Mouse (Mus musculus): Measurements from ENCODE around the gene Pgrmc2. TPM values are rescaled to one million over a fixed set of nuclear protein-coding genes. Genes with fewer than 3 reads are reported as not detected.

The Pgrmc2 gene
- polyA plus RNA-seq, 1 experiment = 58.1 TPM

GRCm38 (mm10) chr3:41100157-41100556 is 17.3 kb upstream of the Pgrmc2 start:
- no peak for TF ChIP-seq MAX (IDR thresholded peaks at IDR 0.05; ENCODE audit: low read depth)
- TF ChIP-seq USF1 (IDR thresholded peaks at IDR 0.05; ENCODE audit: low read depth) = no peak
- no peak for TF ChIP-seq E2F4 (IDR thresholded peaks at IDR 0.05; ENCODE audit: insufficient read depth)
- no peak for TF ChIP-seq MYOD1 (IDR thresholded peaks at IDR 0.05; ENCODE audit: control insufficient read depth in 1 of 3, insufficient read length in 2 of 3, low read depth in 2 of 3)
- TF ChIP-seq MYOG (IDR thresholded peaks at IDR 0.05; ENCODE audit: control insufficient read depth in 1 of 3, insufficient read depth in 1 of 3, insufficient read length in 2 of 3, low read depth in 2 of 3) = no peak
- no peak for TF ChIP-seq CEBPB (IDR thresholded peaks at IDR 0.05; ENCODE audit: insufficient read depth, poor library complexity, severe bottlenecking)
- TF ChIP-seq TCF3 (IDR thresholded peaks at IDR 0.05; ENCODE audit: insufficient read length, low read depth) = no peak
- TF ChIP-seq POLR2AphosphoS2 (IDR thresholded peaks at IDR 0.05; ENCODE audit: insufficient read length, low read depth) = no peak
- TF ChIP-seq TCF12 (IDR thresholded peaks at IDR 0.05; ENCODE audit: insufficient read depth, poor library complexity, severe bottlenecking) = no peak
- TF ChIP-seq REST (IDR thresholded peaks at IDR 0.05; ENCODE audit: insufficient read depth, insufficient read length) = no peak
- TF ChIP-seq POLR2A (IDR thresholded peaks at IDR 0.05; ENCODE audit: insufficient read length, low read depth) = no peak
- TF ChIP-seq SRF (IDR thresholded peaks at IDR 0.05; ENCODE audit: control insufficient read depth, insufficient read length, low read depth) = no peak
- peaks cover 6% of the 10 kb centered on the region for H3K27me3 ChIP-seq (ENCODE audit: control insufficient read depth, insufficient read depth, insufficient read length)
- H3K4me2 ChIP-seq (ENCODE audit: low read depth) = no peak overlapping the region
- no peak overlapping the region for H3K4me3 ChIP-seq
- no peak overlapping the region for H3ac ChIP-seq (ENCODE audit: control insufficient read depth, insufficient read length)
- H3K79me2 ChIP-seq (ENCODE audit: control insufficient read depth, insufficient read depth) = no peaks in the 10 kb centered on the region
- H3K36me3 ChIP-seq (ENCODE audit: control insufficient read depth, insufficient read depth) = no peaks in the 10 kb centered on the region

GRCm38 (mm10) chr3:41099672-41100071 is 16.8 kb upstream of the Pgrmc2 start:
- no peak overlapping the region for H3K4me3 ChIP-seq
- peaks cover 6% of the 10 kb centered on the region for H3K27me3 ChIP-seq (ENCODE audit: control insufficient read depth, insufficient read depth, insufficient read length)
- H3K4me2 ChIP-seq (ENCODE audit: low read depth) = no peak overlapping the region
- H3K79me2 ChIP-seq (ENCODE audit: control insufficient read depth, insufficient read depth) = no peaks in the 10 kb centered on the region
- H3K36me3 ChIP-seq (ENCODE audit: control insufficient read depth, insufficient read depth) = no peaks in the 10 kb centered on the region
- TF ChIP-seq POLR2AphosphoS2 (IDR thresholded peaks at IDR 0.05; ENCODE audit: insufficient read length, low read depth) (no peak), E2F4 (IDR thresholded peaks at IDR 0.05; ENCODE audit: insufficient read depth) (no peak), TCF12 (IDR thresholded peaks at IDR 0.05; ENCODE audit: insufficient read depth, poor library complexity, severe bottlenecking) (no peak), REST (IDR thresholded peaks at IDR 0.05; ENCODE audit: insufficient read depth, insufficient read length) (no peak), POLR2A (IDR thresholded peaks at IDR 0.05; ENCODE audit: insufficient read length, low read depth) (no peak), SRF (IDR thresholded peaks at IDR 0.05; ENCODE audit: control insufficient read depth, insufficient read length, low read depth) (no peak), MAX (IDR thresholded peaks at IDR 0.05; ENCODE audit: low read depth) (no peak), MYOD1 (IDR thresholded peaks at IDR 0.05; ENCODE audit: control insufficient read depth in 1 of 3, insufficient read length in 2 of 3, low read depth in 2 of 3) (no peak), TCF3 (IDR thresholded peaks at IDR 0.05; ENCODE audit: insufficient read length, low read depth) (no peak), MYOG (IDR thresholded peaks at IDR 0.05; ENCODE audit: control insufficient read depth in 1 of 3, insufficient read depth in 1 of 3, insufficient read length in 2 of 3, low read depth in 2 of 3) (no peak), USF1 (IDR thresholded peaks at IDR 0.05; ENCODE audit: low read depth) (no peak), CEBPB (IDR thresholded peaks at IDR 0.05; ENCODE audit: insufficient read depth, poor library complexity, severe bottlenecking) (no peak)
- H3ac ChIP-seq (ENCODE audit: control insufficient read depth, insufficient read length) = no peak overlapping the region

GRCm38 (mm10) chr3:41093210-41093609 is 10.4 kb upstream of the Pgrmc2 start:
- Histone ChIP-seq H3K4me2 (ENCODE audit: low read depth) (no peak overlapping the region), H3K4me3 (no peak overlapping the region), H3K79me2 (ENCODE audit: control insufficient read depth, insufficient read depth) (no peaks in the 10 kb centered on the region), H3ac (ENCODE audit: control insufficient read depth, insufficient read length) (no peak overlapping the region), H3K36me3 (ENCODE audit: control insufficient read depth, insufficient read depth) (no peaks in the 10 kb centered on the region), H3K27me3 (ENCODE audit: control insufficient read depth, insufficient read depth, insufficient read length) (peaks cover 20% of the 10 kb centered on the region)
- no peak for TF ChIP-seq TCF12 (IDR thresholded peaks at IDR 0.05; ENCODE audit: insufficient read depth, poor library complexity, severe bottlenecking)
- no peak for TF ChIP-seq TCF3 (IDR thresholded peaks at IDR 0.05; ENCODE audit: insufficient read length, low read depth)
- no peak for TF ChIP-seq REST (IDR thresholded peaks at IDR 0.05; ENCODE audit: insufficient read depth, insufficient read length)
- no peak for TF ChIP-seq SRF (IDR thresholded peaks at IDR 0.05; ENCODE audit: control insufficient read depth, insufficient read length, low read depth)
- TF ChIP-seq MAX (IDR thresholded peaks at IDR 0.05; ENCODE audit: low read depth) = no peak
- no peak for TF ChIP-seq USF1 (IDR thresholded peaks at IDR 0.05; ENCODE audit: low read depth)
- no peak for TF ChIP-seq POLR2A (IDR thresholded peaks at IDR 0.05; ENCODE audit: insufficient read length, low read depth)

GRCm38 (mm10) chr3:41092311-41092710 is 9.5 kb upstream of the Pgrmc2 start:
- H3K4me2 ChIP-seq (ENCODE audit: low read depth) = no peak overlapping the region
- H3K36me3 ChIP-seq (ENCODE audit: control insufficient read depth, insufficient read depth) = no peaks in the 10 kb centered on the region
- H3ac ChIP-seq (ENCODE audit: control insufficient read depth, insufficient read length) = no peak overlapping the region
- H3K4me3 ChIP-seq = no peak overlapping the region
- peaks cover 14% of the 10 kb centered on the region for H3K27me3 ChIP-seq (ENCODE audit: control insufficient read depth, insufficient read depth, insufficient read length)
- TF ChIP-seq MYOG (IDR thresholded peaks at IDR 0.05; ENCODE audit: control insufficient read depth in 1 of 3, insufficient read depth in 1 of 3, insufficient read length in 2 of 3, low read depth in 2 of 3) = no peak
- no peak for TF ChIP-seq USF1 (IDR thresholded peaks at IDR 0.05; ENCODE audit: low read depth)
- TF ChIP-seq TCF3 (IDR thresholded peaks at IDR 0.05; ENCODE audit: insufficient read length, low read depth) = no peak
- no peak for TF ChIP-seq TCF12 (IDR thresholded peaks at IDR 0.05; ENCODE audit: insufficient read depth, poor library complexity, severe bottlenecking)
- TF ChIP-seq POLR2A (IDR thresholded peaks at IDR 0.05; ENCODE audit: insufficient read length, low read depth) = no peak
- no peak for TF ChIP-seq MYOD1 (IDR thresholded peaks at IDR 0.05; ENCODE audit: control insufficient read depth in 1 of 3, insufficient read length in 2 of 3, low read depth in 2 of 3)
- no peak for TF ChIP-seq POLR2AphosphoS2 (IDR thresholded peaks at IDR 0.05; ENCODE audit: insufficient read length, low read depth)
- no peak for TF ChIP-seq CEBPB (IDR thresholded peaks at IDR 0.05; ENCODE audit: insufficient read depth, poor library complexity, severe bottlenecking)
- no peak for TF ChIP-seq E2F4 (IDR thresholded peaks at IDR 0.05; ENCODE audit: insufficient read depth)
- no peak for TF ChIP-seq SRF (IDR thresholded peaks at IDR 0.05; ENCODE audit: control insufficient read depth, insufficient read length, low read depth)
- TF ChIP-seq MAX (IDR thresholded peaks at IDR 0.05; ENCODE audit: low read depth) = no peak
- TF ChIP-seq REST (IDR thresholded peaks at IDR 0.05; ENCODE audit: insufficient read depth, insufficient read length) = no peak
- H3K79me2 ChIP-seq (ENCODE audit: control insufficient read depth, insufficient read depth) = no peaks in the 10 kb centered on the region
